In the genomic region with DNA sequence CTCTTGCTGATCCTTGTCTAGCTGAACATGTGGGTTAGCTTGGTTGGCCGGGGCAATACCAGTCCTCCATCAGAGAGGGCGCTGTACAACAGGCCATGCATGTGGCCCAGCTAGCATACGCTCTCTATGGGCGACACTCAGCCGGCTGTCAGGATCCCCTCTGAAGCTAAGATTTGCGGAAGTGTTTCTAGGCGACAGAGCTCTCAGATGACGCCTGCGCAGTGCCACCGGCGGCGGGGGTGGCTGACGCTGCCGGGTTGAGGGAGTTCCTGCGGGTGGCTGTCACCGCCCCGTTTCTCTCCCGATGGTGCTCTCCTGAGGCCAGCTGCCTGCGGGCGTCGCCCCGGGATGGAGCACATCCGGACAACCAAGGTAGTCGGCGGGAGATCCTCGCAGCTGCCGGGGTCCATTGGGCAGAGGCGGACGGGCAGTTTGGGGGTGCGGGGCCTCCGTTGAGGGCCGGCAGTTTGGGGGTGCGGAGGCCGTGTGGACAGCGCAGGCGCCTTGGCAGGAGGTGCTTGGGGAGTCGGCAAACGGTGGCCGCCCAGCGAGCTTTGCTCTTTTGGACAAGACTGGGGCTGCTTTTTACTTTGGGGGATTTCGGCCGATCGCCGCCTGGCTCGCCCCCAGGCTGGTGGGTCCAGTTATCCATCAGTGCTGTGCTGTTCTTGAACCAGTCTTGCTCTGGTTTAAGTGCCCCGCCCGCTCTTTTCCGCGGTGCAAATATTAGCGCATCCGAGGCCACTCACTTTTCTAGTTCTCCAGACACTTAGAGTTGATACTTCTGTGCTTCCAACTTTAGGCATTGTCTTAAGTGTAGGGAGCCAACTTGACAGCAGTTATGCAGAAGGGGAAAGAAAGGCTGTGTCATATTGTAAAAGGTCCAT, we compare ENCODE assay signal across 8 mouse cellular contexts. TPM values are rescaled to one million over a fixed set of nuclear protein-coding genes. Genes with fewer than 3 reads are reported as not detected.
DNase-seq lines count a peak whose midpoint lies in the region; ATAC-seq and TF ChIP-seq lines count a peak whose summit lies in the region.

Mtmr6 (plus strand) TSS at position 239 of the 887 bp plus-strand sequence.

- CTCF ChIA-PET in Patski (lab: Charles Lee) = interaction anchor here (0.9 to 1.7 kb wide), 4 partner anchors 9 to 163 kb away, joined by 3 to 18 read pairs (median 5); no protein-coding TSS in a partner anchor

- peak; percentile 96 for TF ChIP-seq CTCF in Patski (IDR thresholded peaks at IDR 0.05)

- peak; percentile 91 for DNase-seq in Patski (ENCODE audit: low read depth, low spot score)
- peak; percentile 94 to 96 for DNase-seq in cerebellum, postnatal 14 days
- peak; percentile 89 to 91 for DNase-seq in frontal cortex, postnatal 14 days (ENCODE audit: low spot score in 2 of 2)
- peak; percentile 87 to 94 for DNase-seq in layer of hippocampus, postnatal 25 days (ENCODE audit: extremely low spot score in 1 of 2, low spot score in 1 of 2)
- DNase-seq in lung, postnatal 25 days (ENCODE audit: low spot score) = peak; percentile 97
- peak; percentile 100 for DNase-seq in retina, embryonic 14.5 days (ENCODE audit: low spot score)
- peak; percentile 93 for DNase-seq in thymus, postnatal 4 days

- H3K27ac ChIP-seq in hindbrain, embryonic 13.5 days = peak within 1 kb of the TSS; percentile 89

- H3K9ac ChIP-seq in hindbrain, embryonic 13.5 days = peak within 1 kb of the TSS; percentile 87

- in situ Hi-C loops in Patski (cut with MboI; ENCODE audit: low pct_unique_long_range_greater_than_20kb) = loop anchor here (5.0 to 25.0 kb wide), 2 partner anchors 167 to 422 kb away; no protein-coding TSS in a partner anchor

- H3K36me3 ChIP-seq in hindbrain, embryonic 13.5 days = no peaks in the 10 kb centered on the region

- H3K4me3 ChIP-seq in hindbrain, embryonic 13.5 days = peak within 1 kb of the TSS; percentile 72

- peaks cover 5% of the 10 kb centered on the region for H3K27me3 ChIP-seq in Patski
- 0 out of 2 replicates have a peak, but pooled peaks cover 3% of the 10 kb centered on the region for H3K27me3 ChIP-seq in hindbrain, embryonic 13.5 days

- no peaks in the 10 kb centered on the region for H3K9me3 ChIP-seq in hindbrain, embryonic 13.5 days

- ATAC-seq in Patski = peak; percentile 98
- peak; percentile 99 for ATAC-seq in hindbrain, embryonic 13.5 days (ENCODE audit: low FRiP score)

- peak within 1 kb of the TSS; percentile 74 for H3K4me2 ChIP-seq in hindbrain, embryonic 13.5 days

- POLR2A ChIA-PET in Patski (lab: Charles Lee) = no interaction called here

- WGBS in hindbrain, embryonic 13.5 days = under 1% methylated on average over 51 of the region's 51 CpGs

- peaks cover 29% of the 10 kb centered on the region for H3K4me1 ChIP-seq in hindbrain, embryonic 13.5 days (replicated peaks)

RNA-seq across cellular contexts. Expression of gene Mtmr6, which starts in this region (rescaled TPM):
- polyA plus RNA-seq in Patski (2021) = 58.1 TPM
- polyA plus RNA-seq in hindbrain, embryonic 13.5 days (2015; fragmentation: Nextera tagmentation; extraction: Ambion mirVana) = 62.9 and 63.7 TPM in 2 replicates
- total RNA-seq in layer of hippocampus, postnatal 25 days (2021) = 100 to 1,000 TPM; 100 to 104 TPM

Comparison
In these comparisons a context has a peak if more than half of its experiments do, and no peak if none do; other contexts are left out.
1. Peak in every context shown above with its lines: DNase-seq, ATAC-seq, H3K4me3 ChIP-seq and H3K27ac ChIP-seq.